Mouse (Mus musculus) embryonic facial prominence, embryonic 13.5 days (tissue): ENCODE results near the gene Tmbim7. TPM values are rescaled to one million over a fixed set of nuclear protein-coding genes. Genes with fewer than 3 reads are reported as not detected.

ENCODE experiments used
- ATAC-seq: fragments of 200-750 bp; cut with Nextera tagmentation; 2 replicates; pipeline ENCODE4 v1.8.0; 2017; ENCODE audit warnings: low read depth; ENCODE audit not compliant: insufficient number of reproducible peaks, insufficient read depth, low FRiP score, low TSS enrichment
- H3K27ac ChIP-seq: fragments of 300-500 bp; sonication (generic); 2 replicates; pipeline ENCODE4 v1.5.1; 2015; ENCODE audit warnings: moderate library complexity, mild to moderate bottlenecking, inconsistent platforms
- H3K27me3 ChIP-seq: fragments of 300-500 bp; sonication (generic); 2 replicates; pipeline ENCODE4 v1.6.1; 2015; ENCODE audit warnings: mild to moderate bottlenecking, inconsistent platforms
- H3K36me3 ChIP-seq: fragments of 300-500 bp; sonication (generic); 2 replicates; pipeline ENCODE4 v1.6.1; 2015; ENCODE audit warnings: mild to moderate bottlenecking, inconsistent platforms
- H3K4me1 ChIP-seq: fragments of 300-500 bp; sonication (generic); 2 replicates; pipeline ENCODE4 v1.6.1; 2015; ENCODE audit warnings: inconsistent platforms
- H3K4me2 ChIP-seq: fragments of 300-500 bp; sonication (generic); 2 replicates; pipeline ENCODE4 v1.6.1; 2015; ENCODE audit warnings: moderate library complexity, mild to moderate bottlenecking, inconsistent platforms
- H3K4me3 ChIP-seq: fragments of 300-500 bp; sonication (generic); 2 replicates; pipeline ENCODE4 v1.5.1; 2015; ENCODE audit warnings: mild to moderate bottlenecking, inconsistent platforms
- H3K9ac ChIP-seq: fragments of 300-500 bp; sonication (generic); 2 replicates; pipeline ENCODE4 v1.6.1; 2015; ENCODE audit warnings: mild to moderate bottlenecking, inconsistent platforms
- H3K9me3 ChIP-seq: fragments of 300-500 bp; sonication (generic); 2 replicates; pipeline ENCODE4 v1.6.1; 2016; ENCODE audit warnings: inconsistent platforms
- WGBS: fragments of 180-500 bp; shearing (Covaris S2); methylation state at CpG from one replicate; pipeline ENCODE4 v1.1.7; 2015; ENCODE audit warnings: mixed read lengths; 5-methylcytosine and 5-hydroxymethylcytosine counted together
- microRNA-seq: library from miRNA; unstranded; fragments of <30 nt; microRNA quantifications from one replicate; pipeline ENCODE4, GENCODE M21; 2016
- polyA plus RNA-seq: library from polyadenylated mRNA; unstranded; fragments of >200 nt; fragmentation: Nextera tagmentation; extraction: Ambion mirVana; gene quantifications from 2 replicates; pipeline ENCODE4 v1.2.1, GENCODE M21; 2015

Gene Tmbim7
- polyA plus RNA-seq, 1 experiment from 2014 or later: not detected

- Histone ChIP-seq H3K4me2 (no peak overlapping the region), H3K4me3 (no peak overlapping the region), H3K4me1 (no peaks in the 10 kb centered on the region), H3K9me3 (no peaks in the 10 kb centered on the region), H3K27me3 (no peaks in the 10 kb centered on the region), H3K9ac (no peak overlapping the region), H3K36me3 (peaks cover 34% of the 10 kb centered on the region), H3K27ac (no peak overlapping the region)
- WGBS: 94% methylated on average over 2 of the region's 2 CpGs
- no peak for ATAC-seq
These were observed 72.4 kb downstream of the Tmbim7 start for GRCm38 (mm10) chr5:3723415-3723814.

GRCm38 (mm10) chr5:3725491-3725890 lies 74.5 kb downstream of the Tmbim7 start:
- Histone ChIP-seq H3K4me1 (no peaks in the 10 kb centered on the region), H3K9me3 (no peaks in the 10 kb centered on the region), H3K9ac (no peak overlapping the region), H3K27ac (no peak overlapping the region), H3K4me3 (no peak overlapping the region), H3K4me2 (no peak overlapping the region), H3K36me3 (peaks cover 20% of the 10 kb centered on the region), H3K27me3 (no peaks in the 10 kb centered on the region)
- no peak for ATAC-seq
- 79% methylated on average over 1 of the region's 1 CpGs for WGBS

- Histone ChIP-seq H3K9ac (no peak overlapping the region), H3K36me3 (peaks cover 10% of the 10 kb centered on the region; the same call in 1 of the 2 replicates), H3K4me3 (no peak overlapping the region), H3K9me3 (no peaks in the 10 kb centered on the region), H3K4me1 (no peaks in the 10 kb centered on the region), H3K4me2 (no peak overlapping the region), H3K27me3 (no peaks in the 10 kb centered on the region), H3K27ac (no peak overlapping the region)
- no peak for ATAC-seq
- 71% methylated on average over 5 of the region's 5 CpGs for WGBS
These were observed 77.8 kb downstream of the Tmbim7 start for GRCm38 (mm10) chr5:3728820-3729219.

Small RNA genes lying within 50 kb of the gene (microRNA-seq; reads per million reads assigned to microRNA genes)
- gene Gm22926 (not detected), gene Gm26238 (not detected)

Other genes with a start within 250 kb of the Tmbim7 start
- 39.1 and 41.6 TPM in 2 replicates for gene Fam133b, start 107.3 kb upstream of the Tmbim7 start, polyA plus RNA-seq
- 3.5 and 4.5 TPM in 2 replicates for gene 1700109H08Rik, start 79.6 kb upstream of the Tmbim7 start, polyA plus RNA-seq
- gene Pex1, start 55.1 kb upstream of the Tmbim7 start, polyA plus RNA-seq: 22.9 and 24.2 TPM in 2 replicates
- gene Rbm48, start 54.6 kb upstream of the Tmbim7 start, polyA plus RNA-seq: 14.4 and 18.1 TPM in 2 replicates
- 59.4 and 68.3 TPM in 2 replicates for gene Gatad1, start 6.0 kb downstream of the Tmbim7 start, polyA plus RNA-seq
- 13.4 and 14.4 TPM in 2 replicates for gene Ankib1, start 151.7 kb downstream of the Tmbim7 start, polyA plus RNA-seq
- 58.7 and 65.7 TPM in 2 replicates for gene Krit1, start 152.0 kb downstream of the Tmbim7 start, polyA plus RNA-seq
- gene Lrrd1, start 194.0 kb downstream of the Tmbim7 start, polyA plus RNA-seq: 0.11 TPM in 1 of 2 replicates, not detected in the other
- gene Mterf1a, start 242.8 kb downstream of the Tmbim7 start, polyA plus RNA-seq: 10.1 and 10.5 TPM in 2 replicates